Mouse (Mus musculus): ENCODE measurements around the gene Tgfb3.

- TF ChIP-seq SIN3A (IDR thresholded peaks at IDR 0.05; ENCODE audit: low read length) (no peak), MAFK (IDR thresholded peaks at IDR 0.05; ENCODE audit: borderline replicate concordance, low read depth, low read length) (no peak), CTCF (IDR thresholded peaks at IDR 0.05 in 2 of 3, conservative IDR thresholded peaks at IDR 0.05 in 1 of 3; ENCODE audit: control insufficient read depth in 1 of 3, insufficient read depth in 1 of 3, low read depth in 2 of 3, low read length in 3 of 3, poor library complexity in 1 of 3, severe bottlenecking in 1 of 3) (no peak), MXI1 (IDR thresholded peaks at IDR 0.05; ENCODE audit: low read depth, low read length) (no peak), POLR2A (IDR thresholded peaks at IDR 0.05; ENCODE audit: control insufficient read depth in 1 of 2, insufficient read depth in 1 of 2, low read depth in 1 of 2, low read length in 2 of 2, poor library complexity in 1 of 2) (no peak), GATA1 (IDR thresholded peaks at IDR 0.05; ENCODE audit: low read depth, low read length) (no peak), CHD2 (IDR thresholded peaks at IDR 0.05; ENCODE audit: low read length) (no peak), EP300 (IDR thresholded peaks at IDR 0.05; ENCODE audit: low read depth in 1 of 2, low read length in 2 of 2) (no peak), HCFC1 (IDR thresholded peaks at IDR 0.05; ENCODE audit: low read depth, low read length) (no peak), MEF2A (IDR thresholded peaks at IDR 0.05; ENCODE audit: extremely low read depth, insufficient replicate concordance, low read depth, low read length, poor library complexity, severe bottlenecking) (no peak), ETS1 (IDR thresholded peaks at IDR 0.05; ENCODE audit: low read depth, low read length) (no peak), BHLHE40 (IDR thresholded peaks at IDR 0.05; ENCODE audit: borderline replicate concordance, low read depth, low read length) (no peak), MAX (IDR thresholded peaks at IDR 0.05; ENCODE audit: low read length) (no peak), E2F4 (IDR thresholded peaks at IDR 0.05; ENCODE audit: borderline replicate concordance, low read depth, low read length) (no peak)
Measured at GRCm38 (mm10) chr12:86102686-86103085, 23.8 kb upstream of the Tgfb3 start.

Measured in MEL (cell line).